Mouse (Mus musculus): ENCODE data around the gene Dnajc5.

Gene Dnajc5

DNA sequence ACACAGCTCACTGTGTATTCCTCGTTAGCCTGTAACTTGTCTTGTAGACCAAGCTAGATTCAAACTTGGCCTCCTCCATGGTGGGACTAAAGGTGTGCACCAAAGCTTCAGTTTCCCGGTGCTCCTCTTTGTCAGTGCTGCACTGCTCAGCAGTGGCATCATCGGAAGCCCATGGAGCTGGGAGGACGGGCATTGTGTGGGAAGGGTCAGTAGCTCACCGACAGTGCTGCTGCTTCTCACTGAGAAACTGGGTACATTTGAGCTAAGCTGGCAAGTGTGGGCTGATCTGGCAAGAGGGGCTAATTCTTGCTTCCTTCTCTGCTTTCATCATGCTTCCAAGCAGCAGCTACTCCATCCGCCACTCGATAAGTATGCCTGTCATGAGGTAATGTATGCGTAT lies 9.1 kb upstream of the Dnajc5 start:
- DNase-seq (ENCODE audit: extremely low spot score): no peak

DNA sequence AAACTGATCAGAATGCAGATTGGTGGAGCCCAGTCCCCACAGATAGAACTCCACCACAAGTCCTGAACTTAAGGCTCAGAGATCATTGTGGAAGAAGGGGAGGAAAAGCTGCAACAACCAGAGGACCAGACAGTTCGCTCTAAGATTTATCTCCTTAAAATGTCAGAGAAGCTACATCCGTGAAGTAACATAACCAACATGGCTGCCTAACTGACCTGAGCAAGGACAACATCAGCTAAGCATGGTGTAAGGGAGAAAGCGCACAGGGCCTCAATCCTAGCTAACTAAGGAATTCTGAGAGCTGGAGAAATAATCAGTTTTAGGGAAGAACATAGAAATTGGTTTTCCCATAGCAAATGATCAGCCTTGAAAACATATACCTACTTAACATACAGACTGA lies 1.1 kb upstream of the Dnajc5 start:
- DNase-seq (ENCODE audit: extremely low spot score): no peak

DNA sequence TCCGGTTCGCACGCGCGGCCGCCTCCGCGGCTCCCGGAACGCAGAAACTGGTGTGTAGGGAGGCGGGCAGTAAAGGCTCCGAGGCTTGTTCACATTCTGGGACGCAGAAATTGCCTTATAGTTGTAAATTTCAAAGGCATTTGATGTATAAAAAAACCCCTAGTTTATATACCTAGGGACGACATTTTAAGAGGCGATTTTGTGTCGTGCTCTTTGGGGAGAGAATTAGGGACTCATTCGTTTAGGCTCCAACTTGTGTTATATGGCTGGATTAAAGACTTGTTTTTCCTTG lies 597 bp downstream of the Dnajc5 start:
- DNase-seq (ENCODE audit: extremely low spot score): no peak

DNA sequence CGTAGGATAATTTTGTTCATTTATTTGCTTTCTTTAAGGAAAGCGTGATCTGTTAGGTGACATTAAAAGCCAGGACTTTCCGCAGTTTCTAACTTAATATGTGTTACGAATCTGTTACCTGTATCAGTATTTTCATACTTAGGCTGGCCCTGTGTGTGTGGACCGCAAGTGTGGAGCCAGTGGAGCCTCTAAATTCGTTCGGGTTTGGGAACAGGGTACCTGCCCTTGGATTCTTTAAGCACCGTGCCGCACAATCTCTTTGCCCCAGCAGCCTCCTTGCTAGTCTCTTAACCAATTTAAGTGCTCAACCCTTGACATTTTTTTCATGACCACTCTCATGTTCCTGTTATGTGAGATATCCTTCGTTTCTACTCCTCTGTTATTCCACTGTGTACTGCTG lies 1.2 kb downstream of the Dnajc5 start:
- DNase-seq (ENCODE audit: extremely low spot score): no peak

DNA sequence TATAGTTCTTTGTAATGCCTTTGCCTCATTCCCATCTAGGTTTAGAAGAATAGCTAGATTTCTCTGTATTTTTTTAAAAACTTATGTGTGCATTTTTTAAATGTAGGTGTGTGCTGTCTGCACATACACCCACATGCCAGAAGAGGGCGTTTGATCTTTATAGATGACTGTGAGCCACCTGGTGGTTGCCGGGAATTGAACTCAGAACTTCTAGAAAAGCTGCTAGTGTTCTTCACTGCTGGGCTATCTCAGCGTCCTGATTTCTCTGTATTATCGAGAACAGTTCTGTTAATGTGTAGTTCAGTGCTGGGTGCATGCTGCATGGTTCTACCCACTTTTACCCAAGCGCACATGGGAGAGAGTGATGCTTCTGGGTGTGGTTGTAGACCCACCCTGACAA lies 2.5 kb downstream of the Dnajc5 start:
- no peak for DNase-seq (ENCODE audit: extremely low spot score)

DNA sequence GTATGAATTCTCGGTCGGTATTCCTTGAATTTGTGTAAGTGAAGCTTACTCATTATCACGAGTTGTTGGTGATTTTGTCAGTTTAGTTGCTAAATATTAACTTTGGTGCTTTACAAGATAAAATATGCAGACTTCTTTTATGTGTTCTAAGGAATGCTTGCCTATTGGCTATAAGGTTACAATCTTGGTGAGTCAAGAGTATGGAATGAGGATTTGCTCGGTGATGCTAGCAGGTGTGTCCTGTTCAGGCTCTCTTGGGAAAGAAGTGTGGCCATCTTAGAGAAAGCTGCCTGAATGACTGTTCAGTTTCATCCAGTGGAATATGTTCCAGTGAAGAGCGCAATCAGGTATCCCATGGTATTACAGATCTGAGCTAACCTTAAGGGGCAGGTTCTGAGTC lies 5.2 kb downstream of the Dnajc5 start:
- no peak for DNase-seq (ENCODE audit: extremely low spot score)

DNA sequence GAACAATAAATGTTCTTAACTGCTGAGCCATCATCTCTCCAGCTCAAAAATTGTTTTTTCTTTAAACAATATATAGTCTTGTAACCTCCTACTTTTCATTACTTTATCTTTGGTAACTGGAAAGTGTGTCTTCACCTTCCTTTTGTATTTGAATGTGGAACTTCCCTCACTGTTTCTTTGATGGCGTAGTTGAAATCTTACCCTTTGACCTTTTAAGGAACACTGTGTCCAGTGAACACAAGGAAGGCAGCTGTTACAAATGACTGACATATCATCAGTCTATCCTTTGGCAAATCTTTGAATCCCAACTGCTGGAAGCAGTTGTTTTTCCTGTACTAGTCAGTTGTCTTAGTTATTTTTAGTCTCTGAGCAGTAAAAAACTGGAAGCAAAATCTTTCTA lies 8.8 kb downstream of the Dnajc5 start:
- no peak for DNase-seq (ENCODE audit: extremely low spot score)

DNA sequence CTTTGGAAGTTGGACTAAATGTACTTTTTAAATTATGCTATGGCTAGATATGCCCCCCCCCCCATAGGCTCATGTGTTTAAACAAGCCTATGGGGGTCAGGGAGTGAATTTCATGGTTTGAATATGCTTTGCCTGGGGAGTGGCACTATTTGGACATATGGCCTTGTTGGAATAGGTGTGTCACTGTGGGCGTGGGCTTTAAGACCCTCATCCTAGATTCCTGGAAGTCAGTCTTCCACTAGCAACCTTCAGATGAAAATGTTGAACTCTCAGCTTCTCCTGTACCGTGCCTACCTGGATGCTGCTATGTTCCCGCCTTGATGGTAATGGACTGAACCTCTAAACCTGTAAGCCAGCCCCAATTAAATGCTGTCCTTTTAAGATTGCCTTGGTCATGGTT lies 12.3 kb downstream of the Dnajc5 start:
- DNase-seq (ENCODE audit: extremely low spot score): no peak

DNA sequence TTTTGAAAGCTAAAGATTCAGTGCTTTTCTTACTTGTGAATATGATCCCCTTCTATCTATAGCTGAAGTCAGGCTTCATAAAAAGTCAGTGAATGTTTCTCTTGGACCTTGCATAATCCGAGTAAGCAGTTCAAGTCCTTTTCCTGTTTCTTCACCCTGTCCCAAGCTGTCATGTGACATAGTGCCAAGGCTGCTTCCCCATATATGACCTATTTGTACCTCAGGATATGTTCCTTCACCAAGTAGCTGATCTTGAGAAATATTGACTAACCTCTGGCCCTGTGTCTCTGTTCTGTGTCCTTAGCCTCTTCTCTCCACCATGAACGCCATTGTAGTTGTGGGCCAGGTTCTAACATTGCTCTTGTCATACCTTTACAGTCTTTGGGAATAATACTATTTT lies 16.1 kb downstream of the Dnajc5 start:
- no peak for DNase-seq (ENCODE audit: extremely low spot score)

DNA sequence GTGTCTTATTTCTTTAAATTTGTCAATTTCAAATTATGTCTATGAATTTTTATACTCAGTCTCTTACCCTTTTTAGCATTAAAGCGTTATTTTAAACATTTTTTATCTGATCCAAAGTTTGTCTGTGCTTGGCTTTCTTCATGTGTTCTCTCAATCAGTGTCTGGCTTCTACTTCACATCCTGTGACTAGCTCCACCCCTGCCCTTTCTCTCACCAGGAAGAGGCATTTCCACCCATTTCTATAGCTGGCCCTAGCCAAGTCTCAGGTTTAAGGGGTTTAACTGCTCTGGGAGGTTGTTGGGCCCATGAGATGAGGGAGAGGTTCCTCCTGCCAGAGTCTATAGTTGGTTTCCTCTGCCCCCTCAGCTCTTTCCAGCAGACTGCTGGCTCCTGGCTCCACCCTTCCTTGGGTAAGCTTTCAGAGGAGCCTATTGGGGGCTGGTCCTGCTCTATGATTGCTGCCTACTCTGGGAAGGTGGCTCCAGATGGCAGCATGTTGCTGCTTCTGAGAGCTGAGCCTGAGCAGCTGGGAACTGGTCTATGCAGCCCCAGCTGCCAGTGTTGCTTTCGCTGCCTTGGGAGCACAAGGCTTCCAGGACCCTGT lies 17.3 kb downstream of the Dnajc5 start:
- DNase-seq (ENCODE audit: extremely low spot score): no peak

DNA sequence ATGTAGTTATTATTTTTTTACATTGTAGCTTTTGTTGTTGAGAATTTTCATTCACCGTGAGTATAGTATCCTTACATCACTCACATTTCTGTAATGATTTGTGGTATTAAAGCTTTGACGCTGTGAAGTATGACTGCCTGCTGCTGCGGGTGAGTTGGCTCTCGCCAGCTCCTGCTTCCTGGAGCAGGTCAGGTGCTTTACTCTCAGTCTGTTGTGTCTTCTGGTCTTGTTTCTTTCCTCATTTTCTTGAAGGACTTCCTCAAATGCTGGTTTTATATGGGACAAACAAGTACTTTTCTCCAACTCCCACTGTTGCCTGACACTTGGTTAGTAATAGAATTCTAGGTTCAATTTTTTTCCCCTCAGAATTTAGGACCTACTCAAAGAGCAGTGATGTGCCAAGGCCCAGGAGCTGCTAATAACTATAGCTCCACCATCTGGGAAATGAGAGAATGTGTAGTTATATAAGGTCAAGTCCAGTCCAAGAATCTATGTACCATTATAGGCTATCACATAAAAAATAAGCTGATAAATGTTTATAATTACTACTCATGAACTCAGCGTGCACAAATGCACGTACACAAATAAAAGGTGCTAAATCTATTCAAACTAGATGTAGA lies 21.6 kb downstream of the Dnajc5 start:
- no peak for DNase-seq (ENCODE audit: extremely low spot score)

DNA sequence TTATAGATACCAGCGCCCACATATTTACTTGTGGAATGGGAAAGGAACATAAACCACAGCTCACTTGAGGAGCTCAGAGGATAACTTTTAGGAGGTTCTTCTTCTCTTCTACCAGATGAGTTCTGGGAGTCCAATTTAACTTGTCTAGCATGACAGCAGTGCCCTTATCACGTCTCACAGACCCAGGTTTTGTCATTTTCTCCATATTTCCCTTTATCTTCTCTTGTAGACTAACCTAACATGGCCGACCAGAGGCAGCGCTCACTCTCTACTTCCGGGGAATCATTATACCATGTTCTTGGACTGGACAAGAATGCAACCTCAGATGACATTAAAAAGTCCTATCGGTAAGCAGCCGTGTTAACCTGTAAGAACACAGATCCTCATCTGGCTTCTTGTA lies 25.9 kb downstream of the Dnajc5 start:
- DNase-seq (ENCODE audit: extremely low spot score): no peak

DNA sequence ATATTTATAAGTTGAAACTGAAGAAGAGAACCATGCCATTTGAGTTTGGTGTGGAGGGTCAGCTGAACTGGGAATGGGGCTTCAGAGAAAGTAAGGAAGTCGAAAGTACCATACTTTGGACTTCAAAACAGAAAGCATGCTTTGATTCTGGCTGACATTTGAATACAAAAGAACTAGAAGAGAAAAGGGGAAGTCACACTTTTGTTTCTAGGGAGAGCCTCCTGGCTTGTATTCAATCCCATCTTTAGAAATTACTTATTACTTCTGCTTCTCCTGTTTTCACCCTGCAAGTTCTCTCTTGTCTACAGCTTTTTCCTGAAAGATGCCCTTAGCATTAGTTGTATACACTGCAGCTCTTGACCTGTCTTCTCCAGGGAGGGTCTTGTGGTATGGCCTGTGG lies 27.9 kb downstream of the Dnajc5 start:
- DNase-seq (ENCODE audit: extremely low spot score): no peak

DNA sequence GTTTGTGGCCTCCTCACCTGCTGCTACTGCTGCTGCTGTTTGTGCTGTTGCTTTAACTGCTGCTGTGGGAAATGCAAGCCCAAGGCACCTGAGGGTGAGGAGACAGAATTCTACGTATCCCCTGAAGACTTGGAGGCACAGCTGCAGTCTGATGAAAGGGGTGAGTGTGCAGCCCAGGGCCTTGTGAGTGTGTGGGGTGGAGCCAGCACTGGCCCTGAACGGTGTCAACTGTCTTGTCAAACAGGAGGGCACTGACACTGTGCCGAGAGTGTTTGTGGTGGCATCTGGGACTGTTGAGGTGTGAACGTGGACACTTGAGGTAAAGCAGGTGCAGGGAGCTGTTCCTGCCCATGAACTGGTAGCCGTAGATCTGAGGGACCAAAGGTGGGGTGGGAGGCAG lies 28.4 kb downstream of the Dnajc5 start:
- DNase-seq (ENCODE audit: extremely low spot score): no peak

DNA sequence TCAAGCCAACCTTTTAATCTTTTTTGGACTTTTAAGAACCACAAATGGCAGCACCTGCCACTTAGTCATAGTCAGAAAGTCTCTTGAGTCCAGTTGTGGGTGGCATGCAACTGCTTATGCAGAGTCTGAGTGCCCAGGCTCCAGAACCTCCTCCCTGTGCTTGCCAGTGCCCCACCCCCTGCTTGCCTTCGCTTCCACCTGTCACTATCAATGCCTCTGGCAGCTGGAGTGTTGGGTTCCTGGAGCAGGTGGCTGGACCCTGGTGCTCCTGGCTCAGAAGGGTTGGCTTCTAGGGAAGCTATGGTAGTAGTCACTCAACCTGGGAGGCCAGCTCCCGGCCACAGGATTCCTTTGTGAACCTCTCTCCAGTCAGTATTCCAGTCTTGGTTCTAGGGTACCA lies 29.9 kb downstream of the Dnajc5 start:
- DNase-seq (ENCODE audit: extremely low spot score): no peak

DNA sequence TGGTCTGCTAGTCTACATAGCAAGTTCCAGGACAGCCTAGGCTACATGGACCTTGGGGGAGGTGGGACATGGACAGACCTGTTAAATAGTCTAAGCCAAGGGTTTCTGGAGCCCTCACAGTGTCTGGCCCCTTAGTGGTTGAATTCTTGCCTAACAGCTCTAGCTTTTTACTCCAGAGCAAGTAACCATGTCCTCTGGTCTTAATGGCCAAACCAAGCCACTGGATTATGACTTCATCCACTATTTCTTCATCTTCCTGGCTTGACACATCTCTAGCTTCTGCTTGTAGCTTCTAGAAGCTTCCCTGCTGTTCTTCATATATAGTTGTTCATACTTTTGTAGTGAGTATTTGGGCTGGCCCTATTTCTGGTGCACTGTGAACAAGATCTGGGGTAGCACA lies 33.5 kb downstream of the Dnajc5 start:
- DNase-seq (ENCODE audit: extremely low spot score): no peak

DNA sequence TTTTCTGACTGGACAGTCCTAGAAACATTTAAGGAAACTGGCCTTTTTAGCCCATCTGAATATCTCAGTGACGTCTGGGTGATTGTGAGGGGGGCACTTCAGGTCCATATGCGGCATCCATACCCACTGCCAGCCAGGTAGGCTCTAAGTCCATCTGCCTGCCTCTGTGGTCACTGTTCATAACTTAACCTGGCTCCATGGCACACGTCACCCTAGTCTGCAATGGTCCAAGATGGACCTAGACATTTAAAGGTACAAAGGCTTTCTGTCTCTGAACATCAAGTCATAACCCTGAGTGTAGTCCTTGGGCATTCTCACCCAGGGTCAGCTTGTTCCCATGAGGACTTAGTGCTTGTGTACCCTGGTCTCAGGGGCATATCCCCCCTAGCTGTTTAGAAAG lies 47.1 kb downstream of the Dnajc5 start:
- DNase-seq (ENCODE audit: extremely low spot score): no peak

DNA sequence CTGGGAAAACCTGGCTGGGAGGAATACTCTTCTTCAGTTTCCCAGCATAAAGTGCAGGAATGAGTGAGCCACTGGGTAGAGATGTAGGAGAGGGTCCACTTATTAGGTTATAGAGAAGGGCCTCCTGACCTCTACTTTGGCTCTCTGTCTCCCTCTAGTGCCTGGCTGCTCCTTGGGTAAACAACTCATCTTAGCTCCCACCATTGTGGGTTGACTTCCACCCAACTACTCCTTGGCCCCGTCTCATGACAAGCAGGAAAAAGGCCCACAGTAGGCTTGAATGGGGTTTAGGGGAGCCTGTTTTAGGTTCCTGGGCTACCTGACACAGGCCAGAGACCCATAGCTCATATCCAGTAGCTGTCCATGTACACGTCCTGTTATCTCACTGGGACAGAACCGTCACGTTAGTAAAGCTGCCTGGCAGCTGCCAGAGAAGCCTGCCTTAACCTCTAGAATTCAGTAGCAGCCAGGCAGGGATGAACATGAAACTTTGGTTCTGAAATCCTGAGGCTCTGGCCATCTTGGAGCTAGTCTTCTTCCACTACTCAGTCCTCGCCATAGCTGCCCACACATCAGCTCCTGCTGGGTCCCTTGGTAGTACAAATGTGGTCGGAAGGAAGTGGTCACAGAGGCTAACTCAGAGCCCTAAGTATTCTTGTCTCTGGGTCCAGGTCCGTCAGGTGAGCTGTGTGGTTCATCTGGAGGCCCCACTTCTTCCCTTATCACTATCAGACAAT lies 48.2 kb downstream of the Dnajc5 start:
- DNase-seq (ENCODE audit: extremely low spot score): peak; percentile 38

DNA sequence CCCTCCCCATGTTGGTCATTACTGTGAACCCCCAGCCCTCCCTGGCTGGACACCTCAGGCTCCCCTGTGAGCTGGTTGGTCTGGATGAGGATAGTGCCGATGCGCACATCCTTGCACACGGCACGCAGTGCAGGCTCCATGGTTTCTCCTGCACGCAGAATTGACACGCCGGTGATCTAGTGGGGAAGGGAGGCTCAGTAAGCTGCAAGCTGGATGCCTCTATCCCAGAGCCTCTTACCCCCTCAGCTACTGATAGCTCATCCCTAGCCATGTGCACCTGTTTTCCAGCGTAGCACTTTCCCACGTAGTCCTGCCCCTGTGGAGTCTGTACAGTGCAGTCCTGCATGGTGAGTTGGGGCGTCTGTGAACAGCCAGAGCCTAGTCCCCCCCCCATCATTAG lies 49.6 kb downstream of the Dnajc5 start:
- DNase-seq (ENCODE audit: extremely low spot score): no peak

DNA sequence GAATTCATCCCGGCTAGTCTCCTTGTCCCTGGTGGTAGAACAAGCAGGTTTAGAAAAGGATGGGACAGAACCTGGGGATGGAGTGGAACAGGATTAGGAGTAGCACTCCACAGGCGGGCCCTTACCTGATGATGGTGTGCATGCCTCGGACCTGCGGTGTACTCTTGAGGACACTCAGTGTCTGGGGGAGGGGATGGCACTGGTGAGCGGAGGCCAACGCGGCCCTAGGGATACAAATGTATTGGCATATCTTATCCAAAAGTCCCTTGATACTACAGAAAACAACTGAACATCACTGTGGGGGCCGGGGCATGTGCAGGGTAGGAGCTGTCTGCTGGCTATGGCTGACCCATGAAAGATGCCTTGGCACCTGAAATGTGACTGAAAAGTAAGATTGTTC lies 50.1 kb downstream of the Dnajc5 start:
- no peak for DNase-seq (ENCODE audit: extremely low spot score)

DNA sequence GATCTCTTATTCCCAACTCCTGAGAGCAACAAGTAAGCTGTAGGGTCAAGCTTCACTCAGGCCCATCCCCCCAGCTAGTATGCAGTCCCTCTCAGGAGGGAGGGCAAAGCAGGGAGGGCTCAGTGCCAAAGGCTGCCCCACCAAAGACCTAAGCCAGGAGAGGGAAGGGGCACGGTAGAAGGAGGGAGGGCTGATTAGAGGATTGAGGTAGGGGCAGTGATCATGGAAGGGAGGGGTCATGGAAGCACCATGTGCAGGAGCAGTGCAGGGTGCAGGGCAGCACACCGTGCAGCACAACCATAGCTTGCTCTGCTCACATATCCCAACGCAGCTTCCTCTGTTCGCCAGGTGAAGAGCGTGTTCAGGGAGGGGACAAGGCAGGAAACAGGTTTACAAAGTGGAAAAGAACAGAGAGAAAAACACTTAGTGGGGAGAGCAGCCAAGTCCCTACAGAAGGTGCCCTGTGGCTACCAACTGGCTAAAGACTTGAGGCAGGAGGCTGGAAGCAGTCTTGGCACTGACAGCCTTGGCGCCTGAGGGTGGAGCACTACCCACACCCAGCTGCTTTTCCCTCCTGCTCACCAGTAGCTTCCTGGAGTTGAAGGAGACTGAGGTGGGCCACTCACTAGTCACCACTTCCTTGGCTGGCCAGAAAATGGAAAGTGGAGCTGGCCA lies 50.8 kb downstream of the Dnajc5 start:
- no peak for DNase-seq (ENCODE audit: extremely low spot score)

DNA sequence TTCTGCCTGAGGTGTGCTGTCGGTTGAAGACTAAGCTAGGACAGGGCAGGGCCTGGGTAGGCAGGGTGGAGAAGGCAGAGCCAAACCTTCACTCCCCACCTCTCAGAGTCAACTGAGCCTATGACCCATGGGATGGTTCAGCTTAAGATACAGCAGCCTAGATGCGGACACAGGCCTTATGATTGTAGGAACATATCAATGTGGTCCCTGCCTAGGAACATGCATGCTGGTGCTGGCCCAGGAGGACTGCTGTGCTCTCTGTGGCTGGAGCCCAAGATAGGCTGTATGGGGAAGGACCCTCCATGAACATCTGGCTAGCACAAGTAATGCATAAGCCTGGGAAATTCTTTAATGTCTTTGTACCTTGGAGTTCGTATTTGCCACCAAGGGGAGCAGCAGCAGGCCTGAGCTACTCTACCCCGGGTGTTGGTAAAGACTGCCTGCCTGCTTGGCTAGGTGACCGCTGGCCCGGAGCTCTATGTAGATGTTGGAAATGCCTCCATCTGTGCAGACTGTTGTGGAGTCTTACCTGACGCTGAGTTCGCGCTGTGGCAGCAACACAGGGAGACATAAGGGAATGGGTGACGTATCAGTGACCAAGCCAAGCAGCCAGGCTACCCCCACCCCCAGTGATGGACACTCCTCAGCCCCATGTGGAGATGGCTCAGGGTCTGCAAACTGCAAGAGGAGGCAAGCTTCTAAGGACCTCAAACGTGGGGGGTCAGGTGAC lies 51.8 kb downstream of the Dnajc5 start:
- DNase-seq (ENCODE audit: extremely low spot score): no peak
